Mouse (Mus musculus): ENCODE measurements around the gene Olfr694. TPM values are rescaled to one million over a fixed set of nuclear protein-coding genes. Genes with fewer than 3 reads are reported as not detected.

Olfr694 gene
- polyA plus RNA-seq, 1 experiment: not detected

Other genes with a start within 250 kb of the Olfr694 start
- gene Olfr693, start 11.2 kb downstream of the Olfr694 start, polyA plus RNA-seq (2012; rRNA removed): not detected in 2 replicates
- 0.02 TPM in 1 of 2 replicates, not detected in the other for gene Olfr695, start 24.6 kb upstream of the Olfr694 start, polyA plus RNA-seq (2012; rRNA removed)
- not detected in 2 replicates for gene Olfr697, start 50.6 kb upstream of the Olfr694 start, polyA plus RNA-seq (2012; rRNA removed)
- gene Olfr698, start 63.6 kb upstream of the Olfr694 start, polyA plus RNA-seq (2012; rRNA removed): not detected in 2 replicates
- gene Olfr699, start 101.4 kb upstream of the Olfr694 start, polyA plus RNA-seq (2012; rRNA removed): not detected in 2 replicates
- not detected in 2 replicates for gene Olfr700, start 117.0 kb upstream of the Olfr694 start, polyA plus RNA-seq (2012; rRNA removed)
- not detected in 2 replicates for gene Olfr701, start 122.3 kb upstream of the Olfr694 start, polyA plus RNA-seq (2012; rRNA removed)
- not detected in 2 replicates for gene Olfr702, start 142.1 kb upstream of the Olfr694 start, polyA plus RNA-seq (2012; rRNA removed)
- not detected in 2 replicates for gene Olfr703, start 151.5 kb upstream of the Olfr694 start, polyA plus RNA-seq (2012; rRNA removed)
- gene Olfr704, start 171.4 kb upstream of the Olfr694 start, polyA plus RNA-seq (2012; rRNA removed): not detected in 2 replicates
- not detected in 2 replicates for gene Olfr705, start 185.1 kb upstream of the Olfr694 start, polyA plus RNA-seq (2012; rRNA removed)
- not detected in 2 replicates for gene Olfr706, start 196.3 kb upstream of the Olfr694 start, polyA plus RNA-seq (2012; rRNA removed)
- not detected in 2 replicates for gene Olfr707, start 209.4 kb upstream of the Olfr694 start, polyA plus RNA-seq (2012; rRNA removed)
- gene Olfr1532-ps1, start 216.2 kb upstream of the Olfr694 start, polyA plus RNA-seq (2012; rRNA removed): not detected in 2 replicates
- not detected in 2 replicates for gene Olfr709-ps1, start 240.4 kb upstream of the Olfr694 start, polyA plus RNA-seq (2012; rRNA removed)

All from frontal cortex, adult 2 months (tissue).